Mouse (Mus musculus): ENCODE results near the gene Ceacam9.
"Not testable (repeated sequence)": the region's sequence is repeated elsewhere in the genome, so short reads cannot be mapped to it uniquely, and the experiment has no call there.

Ceacam9 gene

GRCm38 (mm10) chr7:16721629-16722028 is at the start of gene Ceacam9:
Gene Ceacam9, plus strand, starts transcription at chr7:16721929.
- DNase-seq = no peak

- DNase-seq = no peak
Measured at GRCm38 (mm10) chr7:16673823-16674222, 47.9 kb upstream of the Ceacam9 start.

- not testable (repeated sequence) for DNase-seq
Measured at GRCm38 (mm10) chr7:16674699-16675098, 47.0 kb upstream of the Ceacam9 start.

GRCm38 (mm10) chr7:16675605-16676004 is 46.1 kb upstream of the Ceacam9 start, which contains the start of gene Ceacam15:
Gene Ceacam15, minus strand, starts transcription at chr7:16675705.
- DNase-seq = no peak

GRCm38 (mm10) chr7:16680194-16680593 is 41.5 kb upstream of the Ceacam9 start:
- not testable (repeated sequence) for DNase-seq

GRCm38 (mm10) chr7:16689196-16689595 is 32.5 kb upstream of the Ceacam9 start:
- DNase-seq = no peak

GRCm38 (mm10) chr7:16695025-16695424 is 26.7 kb upstream of the Ceacam9 start:
- DNase-seq = peak; percentile 17

- no peak for DNase-seq
Measured at GRCm38 (mm10) chr7:16699042-16699441, 22.7 kb upstream of the Ceacam9 start.

GRCm38 (mm10) chr7:16700583-16700982 is 21.1 kb upstream of the Ceacam9 start:
- no peak for DNase-seq

GRCm38 (mm10) chr7:16706385-16706784 is 15.3 kb upstream of the Ceacam9 start:
- DNase-seq = no peak

GRCm38 (mm10) chr7:16708244-16708643 is 13.5 kb upstream of the Ceacam9 start:
- no peak for DNase-seq

- DNase-seq = no peak
Measured at GRCm38 (mm10) chr7:16710604-16711003, 11.1 kb upstream of the Ceacam9 start.

GRCm38 (mm10) chr7:16712633-16713415 is 8.9 kb upstream of the Ceacam9 start:
- no peak for DNase-seq

GRCm38 (mm10) chr7:16716456-16717152 is 5.1 kb upstream of the Ceacam9 start:
- not testable (repeated sequence) for DNase-seq

- DNase-seq = not testable (repeated sequence)
Measured at GRCm38 (mm10) chr7:16722490-16722889, 761 bp downstream of the Ceacam9 start.

GRCm38 (mm10) chr7:16728596-16729348 is 7.0 kb downstream of the Ceacam9 start:
- DNase-seq = peak; percentile 93

GRCm38 (mm10) chr7:16729563-16729962 is 7.8 kb downstream of the Ceacam9 start:
- DNase-seq = peak; percentile 78

GRCm38 (mm10) chr7:16730791-16731190 is 9.1 kb downstream of the Ceacam9 start:
- DNase-seq = no peak

GRCm38 (mm10) chr7:16731893-16732422 is 10.2 kb downstream of the Ceacam9 start:
- DNase-seq = no peak

- DNase-seq = no peak
Measured at GRCm38 (mm10) chr7:16737606-16738072, 15.9 kb downstream of the Ceacam9 start.

- DNase-seq = peak; percentile 99
Measured at GRCm38 (mm10) chr7:16738073-16738696, 16.5 kb downstream of the Ceacam9 start, which contains the start of gene Ap2s1. Gene Ap2s1, plus strand, starts transcription at chr7:16738410.

- DNase-seq = no peak
Measured at GRCm38 (mm10) chr7:16739056-16739604, 17.4 kb downstream of the Ceacam9 start.
